Mouse (Mus musculus) frontal cortex, adult (tissue): ENCODE data around the gene Dot1l.

ENCODE experiments used
- ATAC-seq: cut with Nextera tagmentation; 2 replicates; pipeline ENCODE4 v1.9.2; 2017; ENCODE audit warnings: mild to moderate bottlenecking, moderate library complexity, mixed read lengths; ENCODE audit not compliant: low TSS enrichment

Dot1l gene

GRCm38 (mm10) chr10:80757717-80758116, 2.7 kb downstream of the Dot1l start:
- ATAC-seq: peak; percentile 53

- no peak for ATAC-seq
These were observed 3.6 kb downstream of the Dot1l start for GRCm38 (mm10) chr10:80758651-80759050.

GRCm38 (mm10) chr10:80760596-80761524, 5.9 kb downstream of the Dot1l start:
- ATAC-seq: no peak

GRCm38 (mm10) chr10:80761821-80762220, 6.8 kb downstream of the Dot1l start:
- ATAC-seq: no peak

- no peak for ATAC-seq
These were observed 8.5 kb downstream of the Dot1l start for GRCm38 (mm10) chr10:80763502-80763901.

GRCm38 (mm10) chr10:80765746-80766145, 10.7 kb downstream of the Dot1l start:
- ATAC-seq: no peak

GRCm38 (mm10) chr10:80766161-80766815, 11.3 kb downstream of the Dot1l start:
- peak; percentile 69; the same call in 1 of the 2 replicates for ATAC-seq

GRCm38 (mm10) chr10:80768365-80768764, 13.4 kb downstream of the Dot1l start:
- ATAC-seq: no peak

- no peak for ATAC-seq
These were observed 18.8 kb downstream of the Dot1l start for GRCm38 (mm10) chr10:80773816-80774215.

GRCm38 (mm10) chr10:80774549-80774948, 19.5 kb downstream of the Dot1l start:
- peak; percentile 95 for ATAC-seq

- ATAC-seq: no peak
These were observed 20.0 kb downstream of the Dot1l start for GRCm38 (mm10) chr10:80774981-80775380.

GRCm38 (mm10) chr10:80775731-80776130, 20.7 kb downstream of the Dot1l start:
- no peak for ATAC-seq

- ATAC-seq: no peak
These were observed 21.4 kb downstream of the Dot1l start for GRCm38 (mm10) chr10:80776358-80776869.

GRCm38 (mm10) chr10:80777123-80777522, 22.1 kb downstream of the Dot1l start:
- no peak for ATAC-seq

GRCm38 (mm10) chr10:80779565-80779964, 24.6 kb downstream of the Dot1l start:
- no peak for ATAC-seq

GRCm38 (mm10) chr10:80784302-80784701, 29.3 kb downstream of the Dot1l start:
- ATAC-seq: peak; percentile 69

GRCm38 (mm10) chr10:80784871-80785270, 29.9 kb downstream of the Dot1l start:
- peak; percentile 38 for ATAC-seq

GRCm38 (mm10) chr10:80785963-80786362, 31.0 kb downstream of the Dot1l start:
- no peak for ATAC-seq

GRCm38 (mm10) chr10:80787517-80787916, 32.5 kb downstream of the Dot1l start:
- no peak for ATAC-seq

GRCm38 (mm10) chr10:80790761-80791404, 35.9 kb downstream of the Dot1l start:
- no peak for ATAC-seq

GRCm38 (mm10) chr10:80791476-80792174, 36.6 kb downstream of the Dot1l start:
- ATAC-seq: peak; percentile 28; the same call in 1 of the 2 replicates
